Mouse (Mus musculus): ENCODE measurements around the gene Tbx21. TPM values are rescaled to one million over a fixed set of nuclear protein-coding genes. Genes with fewer than 3 reads are reported as not detected.

The Tbx21 gene
- polyA plus RNA-seq, 1 experiment from 2014 or later, result not detected

GRCm38 (mm10) chr11:97072533-97072932, 42.6 kb downstream of the Tbx21 start:
- Histone ChIP-seq H3K4me3 (no peak overlapping the region), H3K36me3 (peaks cover 14% of the 10 kb centered on the region), H3K9ac (no peak overlapping the region), H3K4me1 (no peaks in the 10 kb centered on the region), H3K27me3 (replicated peaks) (no peaks in the 10 kb centered on the region), H3K27ac (no peak overlapping the region), H3K9me3 (no peaks in the 10 kb centered on the region), H3K4me2 (replicated peaks) (no peak overlapping the region)
- no peak for ATAC-seq (ENCODE audit: low FRiP score, low read depth)
- WGBS, result 36% methylated on average over 3 of the region's 3 CpGs

GRCm38 (mm10) chr11:97071129-97071528, 44.0 kb downstream of the Tbx21 start:
- no peak overlapping the region for H3K4me3 ChIP-seq
- peaks cover 21% of the 10 kb centered on the region for H3K36me3 ChIP-seq
- H3K9ac ChIP-seq, result no peak overlapping the region
- no peaks in the 10 kb centered on the region for H3K4me1 ChIP-seq
- H3K9me3 ChIP-seq, result no peaks in the 10 kb centered on the region
- 84% methylated on average over 1 of the region's 1 CpGs for WGBS
- H3K27ac ChIP-seq, result no peak overlapping the region
- no peaks in the 10 kb centered on the region for H3K27me3 ChIP-seq (replicated peaks)
- H3K4me2 ChIP-seq (replicated peaks), result no peak overlapping the region
- ATAC-seq (ENCODE audit: low FRiP score, low read depth), result no peak

GRCm38 (mm10) chr11:97069770-97070169, 45.4 kb downstream of the Tbx21 start:
- no peaks in the 10 kb centered on the region for H3K4me1 ChIP-seq
- H3K9me3 ChIP-seq, result no peaks in the 10 kb centered on the region
- no peak overlapping the region for H3K4me3 ChIP-seq
- H3K27ac ChIP-seq, result no peak overlapping the region
- H3K9ac ChIP-seq, result no peak overlapping the region
- H3K27me3 ChIP-seq (replicated peaks), result no peaks in the 10 kb centered on the region
- 88% methylated on average over 2 of the region's 2 CpGs for WGBS
- no peak overlapping the region for H3K4me2 ChIP-seq (replicated peaks)
- no peak for ATAC-seq (ENCODE audit: low FRiP score, low read depth)
- H3K36me3 ChIP-seq, result peaks cover 24% of the 10 kb centered on the region

GRCm38 (mm10) chr11:97069333-97069732, 45.8 kb downstream of the Tbx21 start:
- H3K9ac ChIP-seq, result 0 out of 2 replicates have a peak overlapping the region, but pooled peaks have one; percentile 26
- no peaks in the 10 kb centered on the region for H3K9me3 ChIP-seq
- peaks cover 24% of the 10 kb centered on the region for H3K36me3 ChIP-seq
- WGBS, result 36% methylated on average over 1 of the region's 1 CpGs
- no peak overlapping the region for H3K27ac ChIP-seq
- H3K4me3 ChIP-seq, result no peak overlapping the region
- H3K4me1 ChIP-seq, result no peaks in the 10 kb centered on the region
- H3K27me3 ChIP-seq (replicated peaks), result no peaks in the 10 kb centered on the region
- no peak overlapping the region for H3K4me2 ChIP-seq (replicated peaks)
- no peak for ATAC-seq (ENCODE audit: low FRiP score, low read depth)

- Histone ChIP-seq H3K27ac (no peak overlapping the region), H3K9ac (no peak overlapping the region), H3K4me1 (no peaks in the 10 kb centered on the region), H3K4me3 (no peak overlapping the region), H3K9me3 (no peaks in the 10 kb centered on the region), H3K4me2 (replicated peaks) (no peak overlapping the region), H3K36me3 (peaks cover 24% of the 10 kb centered on the region), H3K27me3 (replicated peaks) (no peaks in the 10 kb centered on the region)
- ATAC-seq (ENCODE audit: low FRiP score, low read depth), result no peak
- WGBS, result 45% methylated on average over 22 of the region's 22 CpGs
These were observed 48.3 kb downstream of the Tbx21 start for GRCm38 (mm10) chr11:97066656-97067360.

- H3K9me3 ChIP-seq, result no peaks in the 10 kb centered on the region
- 92% methylated on average over 12 of the region's 12 CpGs for WGBS
- no peak overlapping the region for H3K27ac ChIP-seq
- no peak overlapping the region for H3K4me2 ChIP-seq (replicated peaks)
- H3K9ac ChIP-seq, result no peak overlapping the region
- no peaks in the 10 kb centered on the region for H3K4me1 ChIP-seq
- no peak overlapping the region for H3K4me3 ChIP-seq
- no peaks in the 10 kb centered on the region for H3K27me3 ChIP-seq (replicated peaks)
- no peak for ATAC-seq (ENCODE audit: low FRiP score, low read depth)
- peaks cover 35% of the 10 kb centered on the region for H3K36me3 ChIP-seq
These were observed 49.4 kb downstream of the Tbx21 start for GRCm38 (mm10) chr11:97065538-97066295.

GRCm38 (mm10) chr11:97063921-97064295, 51.2 kb downstream of the Tbx21 start:
- no peak for ATAC-seq (ENCODE audit: low FRiP score, low read depth)
- Histone ChIP-seq H3K27ac (no peak overlapping the region), H3K36me3 (peaks cover 49% of the 10 kb centered on the region), H3K9ac (no peak overlapping the region), H3K4me3 (no peak overlapping the region), H3K4me2 (replicated peaks) (no peak overlapping the region), H3K27me3 (replicated peaks) (no peaks in the 10 kb centered on the region), H3K9me3 (no peaks in the 10 kb centered on the region), H3K4me1 (no peaks in the 10 kb centered on the region)
- 87% methylated on average over 3 of the region's 3 CpGs for WGBS

- no peak for ATAC-seq (ENCODE audit: low FRiP score, low read depth)
- Histone ChIP-seq H3K9ac (no peak overlapping the region), H3K27ac (no peak overlapping the region), H3K4me1 (no peaks in the 10 kb centered on the region), H3K4me3 (no peak overlapping the region), H3K4me2 (replicated peaks) (no peak overlapping the region), H3K9me3 (no peaks in the 10 kb centered on the region), H3K36me3 (peaks cover 43% of the 10 kb centered on the region), H3K27me3 (replicated peaks) (no peaks in the 10 kb centered on the region)
- WGBS, result 60% methylated on average over 9 of the region's 9 CpGs
These were observed 51.7 kb downstream of the Tbx21 start for GRCm38 (mm10) chr11:97063274-97063920.

- no peaks in the 10 kb centered on the region for H3K27me3 ChIP-seq (replicated peaks)
- no peak overlapping the region for H3K9ac ChIP-seq
- H3K36me3 ChIP-seq, result peaks cover 49% of the 10 kb centered on the region
- peaks cover 22% of the 10 kb centered on the region for H3K4me1 ChIP-seq
- ATAC-seq (ENCODE audit: low FRiP score, low read depth), result no peak
- no peak overlapping the region for H3K27ac ChIP-seq
- peak overlapping the region; percentile 90 for H3K4me2 ChIP-seq (replicated peaks)
- no peak overlapping the region for H3K4me3 ChIP-seq
- H3K9me3 ChIP-seq, result no peaks in the 10 kb centered on the region
- 26% methylated on average over 11 of the region's 11 CpGs for WGBS
These were observed 62.9 kb downstream of the Tbx21 start for GRCm38 (mm10) chr11:97052219-97052646.

GRCm38 (mm10) chr11:97050944-97051586, 64.1 kb downstream of the Tbx21 start:
- 30% methylated on average over 13 of the region's 13 CpGs for WGBS
- Histone ChIP-seq H3K9me3 (no peaks in the 10 kb centered on the region), H3K9ac (peak overlapping the region; percentile 78), H3K36me3 (peaks cover 46% of the 10 kb centered on the region), H3K4me3 (peak overlapping the region; percentile 59), H3K27me3 (replicated peaks) (no peaks in the 10 kb centered on the region), H3K4me2 (replicated peaks) (peak overlapping the region; percentile 90), H3K4me1 (peaks cover 22% of the 10 kb centered on the region), H3K27ac (no peak overlapping the region)
- no peak; the same call in 1 of the 2 replicates for ATAC-seq (ENCODE audit: low FRiP score, low read depth)

GRCm38 (mm10) chr11:97050216-97050943, 64.8 kb downstream of the Tbx21 start, which contains the start of gene Osbpl7:
Osbpl7 (plus strand) TSS chr11:97050628.
- WGBS, result 7% methylated on average over 18 of the region's 18 CpGs
- Histone ChIP-seq H3K4me2 (replicated peaks) (peak within 1 kb of the TSS; percentile 90), H3K4me3 (peak within 1 kb of the TSS; percentile 59), H3K9ac (peak within 1 kb of the TSS; percentile 78), H3K9me3 (no peaks in the 10 kb centered on the region), H3K27ac (no peak within 1 kb of the TSS), H3K4me1 (peaks cover 22% of the 10 kb centered on the region), H3K36me3 (peaks cover 43% of the 10 kb centered on the region), H3K27me3 (replicated peaks) (no peaks in the 10 kb centered on the region)
- peak; percentile 80 for ATAC-seq (ENCODE audit: low FRiP score, low read depth)
